Mouse (Mus musculus): ENCODE results near the gene Ank3. TPM values are rescaled to one million over a fixed set of nuclear protein-coding genes. Genes with fewer than 3 reads are reported as not detected.

The Ank3 gene
- 52.2 and 55.3 TPM in 2 replicates for polyA plus RNA-seq (2021; fragmentation: Nextera tagmentation)
- long read RNA-seq, experiment 1, full-length matches to known transcripts, result 2 of 143 reads
- long read RNA-seq, experiment 1, partial matches to known transcripts, result 58 of 143 reads
- long read RNA-seq, experiment 1, other reads (novel, unspliced or antisense), result 83 of 143 reads
- long read RNA-seq, experiment 2, partial matches to known transcripts, result 77 of 312 reads
- long read RNA-seq, experiment 2, other reads (novel, unspliced or antisense), result 231 of 312 reads

GRCm38 (mm10) chr10:69398763-69399590 lies at the start of gene Ank3:
Ank3 (plus strand) TSS chr10:69398773.

GRCm38 (mm10) chr10:69352212-69353085 lies 46.1 kb upstream of the Ank3 start, which contains the start of gene Cdk1:
Cdk1 (minus strand) TSS chr10:69352938.

Other genes starting within 250 kb of the Ank3 start
- gene Rhobtb1, start 247.3 kb upstream of the Ank3 start, polyA plus RNA-seq (2021; fragmentation: Nextera tagmentation), result 0.65 and 0.75 TPM in 2 replicates
- 0.30 and 0.38 TPM in 2 replicates for gene A930033H14Rik, start 185.7 kb upstream of the Ank3 start, polyA plus RNA-seq (2021; fragmentation: Nextera tagmentation)
- 0.59 and 1.8 TPM in 2 replicates for gene Cdk1, start 45.8 kb upstream of the Ank3 start, polyA plus RNA-seq (2021; fragmentation: Nextera tagmentation)